24 mouse cellular contexts compared by ENCODE assay signal in the genomic region with DNA sequence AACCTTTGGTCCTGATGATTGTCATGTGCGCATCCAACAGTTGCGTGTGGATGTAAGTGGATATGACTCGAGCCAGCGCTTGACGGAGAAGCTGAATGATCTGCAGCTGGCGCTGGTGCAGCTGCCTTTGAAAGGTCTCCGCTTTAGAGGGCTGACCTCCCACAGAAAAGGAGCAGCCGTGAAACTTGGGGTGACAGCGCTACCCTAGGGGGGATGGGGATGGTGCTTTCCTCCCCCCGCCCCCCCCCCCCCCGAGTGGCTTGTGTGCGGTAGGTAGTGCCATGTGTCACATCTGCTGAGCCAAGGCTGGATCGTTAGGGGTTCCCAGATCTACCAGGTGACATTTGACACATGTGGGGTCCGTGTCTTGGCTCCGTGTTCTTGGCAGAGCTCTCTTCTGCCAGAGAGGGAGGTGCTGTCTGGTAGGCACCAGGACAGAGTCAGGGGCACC.
DNase-seq lines count a peak whose midpoint lies in the region; ATAC-seq and TF ChIP-seq lines count a peak whose summit lies in the region.
"Had no signal": no experiment of that assay in that cellular context is flagged by ENCODE, and none has a peak within 500 bp of the region (broad histone marks: within the 10 kb centered on the region; RNA-seq: fewer than 3 reads in every experiment).

No protein-coding gene starts in this region.

- ATAC-seq in limb, embryonic 14.5 days (ENCODE audit: low FRiP score, low read depth): peak; percentile 68
- no peak for ATAC-seq in inflammation-experienced regulatory T-cells, adult 6 months
- ATAC-seq in intestine, postnatal 0 days: no peak
- ATAC-seq: activated CD4-positive, CD25-positive, alpha-beta regulatory T cell, adult 4 months; forebrain, embryonic 16.5 days; hindbrain, embryonic 16.5 days; intestine, embryonic 16.5 days; midbrain, embryonic 13.5 days had no signal

- H3K4me2 ChIP-seq in limb, embryonic 14.5 days (replicated peaks; ENCODE audit: low read depth, low read length, severe bottlenecking): no peak overlapping the region
- H3K4me2 ChIP-seq in intestine, postnatal 0 days (replicated peaks; ENCODE audit: low read depth): no peak overlapping the region
- H3K4me2 ChIP-seq: liver, embryonic 11.5 days; midbrain, embryonic 13.5 days had no signal

- no peak overlapping the region for H3K4me3 ChIP-seq in embryonic facial prominence, embryonic 10.5 days
- no peak overlapping the region for H3K4me3 ChIP-seq in limb, embryonic 14.5 days (replicated peaks; ENCODE audit: low read length)
- no peak overlapping the region for H3K4me3 ChIP-seq in intestine, postnatal 0 days (ENCODE audit: low read depth, low read length)
- H3K4me3 ChIP-seq: forebrain, embryonic 10.5 days; hindbrain, embryonic 10.5 days; midbrain, embryonic 13.5 days had no signal

- peaks cover 9% of the 10 kb centered on the region; the same call in 1 of the 2 replicates for H3K4me1 ChIP-seq in embryonic facial prominence, embryonic 10.5 days
- 0 out of 2 replicates have a peak, but pooled peaks cover 6% of the 10 kb centered on the region for H3K4me1 ChIP-seq in limb, embryonic 14.5 days (ENCODE audit: control insufficient read depth, insufficient read depth, low read length)
- no peaks in the 10 kb centered on the region for H3K4me1 ChIP-seq in intestine, postnatal 0 days (replicated peaks; ENCODE audit: control insufficient read depth, insufficient read depth, low read length)
- H3K4me1 ChIP-seq: forebrain, embryonic 10.5 days; hindbrain, embryonic 10.5 days; midbrain, embryonic 13.5 days had no signal

- DNase-seq in brain, embryonic 14.5 days (ENCODE audit: low read depth): peak; percentile 17
- peak; percentile 28 for DNase-seq in embryonic facial prominence, embryonic 10.5 days (ENCODE audit: low spot score)
- peak; percentile 58 for DNase-seq in limb, embryonic 14.5 days (ENCODE audit: low spot score)
- DNase-seq in thymus, postnatal 14 days: peak; percentile 77
- DNase-seq in gastrocnemius, postnatal 4 days (ENCODE audit: low spot score in 2 of 2): no peak
- DNase-seq: adrenal gland, adult 8-10 months; cerebellum, adult 8-10 months; cerebellum, postnatal 36 days; embryo, embryonic 11 days; gastrocnemius, postnatal 14 days; kidney, postnatal 36 days; lung, adult 2 months; right cerebral cortex, postnatal 14 days; spleen, adult 18-20 months had no signal

- no peak overlapping the region for H3K27ac ChIP-seq in embryonic facial prominence, embryonic 10.5 days (replicated peaks)
- H3K27ac ChIP-seq in limb, embryonic 14.5 days (replicated peaks; ENCODE audit: low read depth, low read length): no peak overlapping the region
- H3K27ac ChIP-seq in intestine, postnatal 0 days (ENCODE audit: low read depth, low read length): no peak overlapping the region
- H3K27ac ChIP-seq: forebrain, embryonic 10.5 days; hindbrain, embryonic 10.5 days; midbrain, embryonic 13.5 days had no signal

- no peak for TF ChIP-seq CTCF in brain, embryonic 14.5 days (IDR thresholded peaks at IDR 0.05; ENCODE audit: borderline replicate concordance, extremely low read depth, insufficient read depth, insufficient read length)
- TF ChIP-seq CTCF in intestine, postnatal 0 days (IDR thresholded peaks at IDR 0.05; ENCODE audit: low read depth): no peak

- no peaks in the 10 kb centered on the region for H3K9me3 ChIP-seq in embryonic facial prominence, embryonic 10.5 days
- H3K9me3 ChIP-seq in limb, embryonic 14.5 days (ENCODE audit: control insufficient read depth, low read length): no peaks in the 10 kb centered on the region
- H3K9me3 ChIP-seq in intestine, postnatal 0 days (ENCODE audit: control insufficient read depth): no peaks in the 10 kb centered on the region
- H3K9me3 ChIP-seq: forebrain, embryonic 10.5 days; hindbrain, embryonic 10.5 days; midbrain, embryonic 13.5 days had no signal

- no peaks in the 10 kb centered on the region for H3K27me3 ChIP-seq in embryonic facial prominence, embryonic 10.5 days (replicated peaks; ENCODE audit: low read depth, poor library complexity, severe bottlenecking)
- H3K27me3 ChIP-seq in limb, embryonic 14.5 days (ENCODE audit: control insufficient read depth, insufficient read depth, low read length): no peaks in the 10 kb centered on the region
- H3K27me3 ChIP-seq in intestine, postnatal 0 days (replicated peaks; ENCODE audit: control insufficient read depth, insufficient read depth, low read length): no peaks in the 10 kb centered on the region
- H3K27me3 ChIP-seq: midbrain, embryonic 13.5 days had no signal

- no peak overlapping the region for H3K9ac ChIP-seq in limb, embryonic 14.5 days (ENCODE audit: low read depth, low read length, severe bottlenecking)
- no peak overlapping the region for H3K9ac ChIP-seq in intestine, postnatal 0 days (ENCODE audit: low read depth, low read length)
- H3K9ac ChIP-seq: midbrain, embryonic 13.5 days had no signal

- 86% methylated on average over 15 of the region's 15 CpGs for WGBS in embryonic facial prominence, embryonic 10.5 days
- 74% methylated on average over 12 of the region's 15 CpGs for WGBS in limb, embryonic 14.5 days
- WGBS in intestine, postnatal 0 days: 75% methylated on average over 13 of the region's 15 CpGs

- TF ChIP-seq POLR2A in brain, embryonic 14.5 days (IDR thresholded peaks at IDR 0.05; ENCODE audit: borderline replicate concordance, extremely low read depth, insufficient read depth, insufficient read length, poor library complexity, severe bottlenecking): no peak
- no peak for TF ChIP-seq POLR2A in limb, embryonic 14.5 days (IDR thresholded peaks at IDR 0.05; ENCODE audit: borderline replicate concordance, extremely low read depth, insufficient read depth, insufficient read length)

- H3K36me3 ChIP-seq in embryonic facial prominence, embryonic 10.5 days (replicated peaks): no peaks in the 10 kb centered on the region
- H3K36me3 ChIP-seq in limb, embryonic 14.5 days (ENCODE audit: control insufficient read depth, insufficient read depth, low read length): no peaks in the 10 kb centered on the region
- H3K36me3 ChIP-seq in intestine, postnatal 0 days (ENCODE audit: control insufficient read depth, insufficient read depth): no peaks in the 10 kb centered on the region
- H3K36me3 ChIP-seq: forebrain, embryonic 10.5 days; hindbrain, embryonic 10.5 days; midbrain, embryonic 13.5 days had no signal

Comparison
In these comparisons a context has a peak if more than half of its experiments do, and no peak if none do; other contexts are left out.
1. DNase-seq: peak in brain, embryonic 14.5 days (single experiment), embryonic facial prominence, embryonic 10.5 days (single experiment), limb, embryonic 14.5 days (single experiment) and thymus, postnatal 14 days (single experiment); none in gastrocnemius, postnatal 4 days (0 of 2).